Mouse (Mus musculus) stomach, embryonic 16.5 days (tissue): ENCODE measurements around the gene Mtch1. TPM values are rescaled to one million over a fixed set of nuclear protein-coding genes. Genes with fewer than 3 reads are reported as not detected.

Source experiments
- ATAC-seq: fragments of 200-750 bp; cut with Nextera tagmentation; 2 replicates; pipeline ENCODE4 v1.8.0; 2017; ENCODE audit warnings: moderate number of reproducible peaks, moderate TSS enrichment; ENCODE audit not compliant: insufficient read depth, low FRiP score
- H3K27ac ChIP-seq: fragments of 300-500 bp; sonication (generic); 2 replicates; pipeline ENCODE4 v1.5.1; 2014; ENCODE audit warnings: low read length
- H3K27me3 ChIP-seq: fragments of 300-500 bp; sonication (generic); 2 replicates; pipeline ENCODE4 v1.6.1; 2014; ENCODE audit warnings: low read length, control low read depth, mixed read lengths; ENCODE audit not compliant: control insufficient read depth, insufficient read depth
- H3K36me3 ChIP-seq: fragments of 300-500 bp; sonication (generic); 2 replicates; pipeline ENCODE4 v1.6.1; 2014; ENCODE audit warnings: low read length; ENCODE audit not compliant: control insufficient read depth, insufficient read depth
- H3K4me1 ChIP-seq: fragments of 300-500 bp; sonication (generic); 2 replicates; pipeline ENCODE4 v1.6.1; 2014; ENCODE audit warnings: low read length, control low read depth, mixed read lengths; ENCODE audit not compliant: control insufficient read depth, insufficient read depth
- H3K4me2 ChIP-seq: fragments of 300-500 bp; sonication (generic); 2 replicates; pipeline ENCODE4 v1.6.1; 2014; ENCODE audit warnings: low read depth, low read length, mixed read lengths
- H3K4me3 ChIP-seq: fragments of 300-500 bp; sonication (generic); replicated peaks from 2 replicates; pipeline ENCODE4 v1.5.1; 2014; ENCODE audit warnings: mild to moderate bottlenecking, low read length
- H3K9ac ChIP-seq: fragments of 300-500 bp; sonication (generic); 2 replicates; pipeline ENCODE4 v1.6.1; 2014; ENCODE audit warnings: low read length
- H3K9me3 ChIP-seq: fragments of 300-500 bp; sonication (generic); replicated peaks from 2 replicates; pipeline ENCODE4 v1.6.1; 2016; ENCODE audit warnings: low read length, control low read depth; ENCODE audit not compliant: control insufficient read depth
- WGBS: fragments of 180-500 bp; shearing (Covaris S2); extraction: QIAGEN DNeasy Blood & Tissue Kit; methylation state at CpG from one replicate; pipeline ENCODE4 v1.1.7; 2014; 5-methylcytosine and 5-hydroxymethylcytosine counted together
- polyA plus RNA-seq: library from polyadenylated mRNA; unstranded; fragments of >200 nt; fragmentation: Nextera tagmentation; extraction: Ambion mirVana; gene quantifications from 2 replicates; pipeline ENCODE4 v1.2.1, GENCODE M21; 2015

Gene Mtch1
- polyA plus RNA-seq, 1 experiment from 2014 or later, result 102 TPM

DNA sequence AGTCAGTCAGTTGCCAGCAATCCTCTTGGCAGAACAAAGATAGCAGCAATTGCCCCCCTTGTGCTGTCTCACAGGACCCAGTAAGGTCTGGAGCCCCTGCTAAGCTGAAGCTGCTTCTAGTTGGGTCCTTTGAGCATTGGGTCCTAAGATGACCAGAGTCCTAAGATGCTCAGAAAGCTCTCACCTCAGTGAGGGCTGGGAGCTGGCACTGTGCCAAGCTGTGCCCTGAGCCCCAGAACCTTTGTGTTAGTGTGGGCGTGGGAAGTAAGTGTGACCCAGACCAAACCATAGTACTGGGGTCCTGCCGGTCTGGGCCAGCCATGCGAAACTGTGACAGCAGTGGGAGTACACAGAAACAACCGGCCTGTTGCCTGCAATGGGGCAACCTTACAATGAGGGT, 48.5 kb downstream of the Mtch1 start:
- peaks cover 11% of the 10 kb centered on the region for H3K4me1 ChIP-seq
- H3K9me3 ChIP-seq, result no peaks in the 10 kb centered on the region
- no peak overlapping the region for H3K4me3 ChIP-seq
- no peak overlapping the region for H3K4me2 ChIP-seq
- peaks cover 12% of the 10 kb centered on the region for H3K36me3 ChIP-seq
- no peaks in the 10 kb centered on the region for H3K27me3 ChIP-seq
- 83% methylated on average over 4 of the region's 4 CpGs for WGBS
- H3K9ac ChIP-seq, result no peak overlapping the region
- no peak overlapping the region for H3K27ac ChIP-seq
- ATAC-seq, result no peak

- H3K4me2 ChIP-seq, result no peak overlapping the region
- H3K27me3 ChIP-seq, result no peaks in the 10 kb centered on the region
- no peaks in the 10 kb centered on the region for H3K4me1 ChIP-seq
- ATAC-seq, result no peak
- H3K27ac ChIP-seq, result no peak overlapping the region
- H3K4me3 ChIP-seq, result no peak overlapping the region
- WGBS, result 83% methylated on average over 6 of the region's 6 CpGs
- H3K9me3 ChIP-seq, result no peaks in the 10 kb centered on the region
- H3K36me3 ChIP-seq, result peaks cover 12% of the 10 kb centered on the region
- H3K9ac ChIP-seq, result no peak overlapping the region
Measured at GRCm38 (mm10) chr17:29297813-29298212, 49.9 kb downstream of the Mtch1 start.

DNA sequence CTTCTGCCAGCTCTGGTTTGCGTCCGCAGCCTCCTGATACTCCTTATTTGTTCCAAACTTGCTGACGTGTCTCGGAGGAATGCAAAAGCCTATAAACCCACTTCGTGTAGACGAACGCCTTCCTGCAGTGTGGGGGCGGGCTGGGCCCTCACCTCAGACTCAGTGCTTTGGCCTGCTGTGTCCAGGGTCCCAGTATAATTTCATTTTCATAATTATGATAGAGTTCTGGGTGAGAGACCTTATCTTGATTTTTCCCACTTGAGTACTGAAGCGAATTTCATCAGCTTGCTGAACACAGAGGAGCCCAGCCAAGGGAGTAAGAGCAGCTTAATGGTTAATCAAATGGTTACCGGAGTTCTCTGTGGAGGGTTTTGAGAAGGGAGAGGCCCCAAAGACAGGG, 50.4 kb downstream of the Mtch1 start:
- H3K27me3 ChIP-seq, result no peaks in the 10 kb centered on the region
- H3K4me2 ChIP-seq, result no peak overlapping the region
- H3K4me1 ChIP-seq, result no peaks in the 10 kb centered on the region
- 54% methylated on average over 10 of the region's 10 CpGs for WGBS
- H3K9me3 ChIP-seq, result no peaks in the 10 kb centered on the region
- H3K4me3 ChIP-seq, result no peak overlapping the region
- no peak overlapping the region for H3K9ac ChIP-seq
- H3K36me3 ChIP-seq, result peaks cover 12% of the 10 kb centered on the region
- no peak overlapping the region for H3K27ac ChIP-seq
- no peak for ATAC-seq

GRCm38 (mm10) chr17:29295835-29296234, 51.9 kb downstream of the Mtch1 start:
- no peak overlapping the region for H3K9ac ChIP-seq

GRCm38 (mm10) chr17:29293807-29294605, 53.7 kb downstream of the Mtch1 start:
- WGBS, result 74% methylated on average over 9 of the region's 9 CpGs
- H3K4me1 ChIP-seq, result no peaks in the 10 kb centered on the region
- no peak overlapping the region for H3K4me2 ChIP-seq
- no peaks in the 10 kb centered on the region for H3K27me3 ChIP-seq
- no peak overlapping the region for H3K9ac ChIP-seq
- H3K36me3 ChIP-seq, result peaks cover 3% of the 10 kb centered on the region; the same call in 1 of the 2 replicates
- H3K9me3 ChIP-seq, result no peaks in the 10 kb centered on the region
- H3K27ac ChIP-seq, result no peak overlapping the region
- no peak for ATAC-seq
- H3K4me3 ChIP-seq, result no peak overlapping the region

More at GRCm38 (mm10) chr17:29295835-29296234, 51.9 kb downstream of the Mtch1 start:
- peaks cover 12% of the 10 kb centered on the region for H3K36me3 ChIP-seq
- H3K4me3 ChIP-seq, result no peak overlapping the region
- no peaks in the 10 kb centered on the region for H3K9me3 ChIP-seq
- no peaks in the 10 kb centered on the region for H3K4me1 ChIP-seq
- ATAC-seq, result no peak
- no peak overlapping the region for H3K4me2 ChIP-seq
- WGBS, result 63% methylated on average over 5 of the region's 5 CpGs
- no peaks in the 10 kb centered on the region for H3K27me3 ChIP-seq
- no peak overlapping the region for H3K27ac ChIP-seq

- Histone ChIP-seq H3K9ac (no peak overlapping the region), H3K4me2 (no peak overlapping the region), H3K4me1 (no peaks in the 10 kb centered on the region), H3K4me3 (no peak overlapping the region), H3K27me3 (no peaks in the 10 kb centered on the region), H3K27ac (no peak overlapping the region), H3K36me3 (no peaks in the 10 kb centered on the region), H3K9me3 (no peaks in the 10 kb centered on the region)
- no peak for ATAC-seq
- 73% methylated on average over 3 of the region's 3 CpGs for WGBS
Measured at GRCm38 (mm10) chr17:29292996-29293395, 54.7 kb downstream of the Mtch1 start.

DNA sequence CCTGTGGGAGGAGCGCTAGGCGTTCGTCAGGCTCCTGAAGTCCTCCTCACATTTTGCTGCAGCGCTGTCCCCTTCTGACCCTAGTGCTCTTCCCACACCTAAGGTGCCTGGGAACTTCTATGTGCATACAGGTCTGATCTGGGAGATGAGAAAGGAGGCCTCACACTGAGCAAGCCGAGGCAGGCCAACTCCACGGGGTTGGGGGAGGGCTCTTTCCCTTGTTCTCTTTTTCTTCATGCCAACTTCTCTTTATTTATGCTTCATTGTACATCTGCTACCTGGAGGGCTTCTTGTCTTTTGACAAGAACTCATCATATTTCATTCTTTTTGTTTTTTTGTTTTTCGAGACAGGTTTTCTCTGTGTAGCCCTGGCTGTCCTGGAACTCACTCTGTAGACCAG, 55.9 kb downstream of the Mtch1 start:
- Histone ChIP-seq H3K27ac (no peak overlapping the region), H3K9ac (no peak overlapping the region), H3K36me3 (no peaks in the 10 kb centered on the region), H3K4me1 (no peaks in the 10 kb centered on the region), H3K27me3 (no peaks in the 10 kb centered on the region), H3K4me3 (no peak overlapping the region), H3K9me3 (no peaks in the 10 kb centered on the region), H3K4me2 (no peak overlapping the region)
- ATAC-seq, result no peak
- WGBS, result 88% methylated on average over 7 of the region's 7 CpGs

DNA sequence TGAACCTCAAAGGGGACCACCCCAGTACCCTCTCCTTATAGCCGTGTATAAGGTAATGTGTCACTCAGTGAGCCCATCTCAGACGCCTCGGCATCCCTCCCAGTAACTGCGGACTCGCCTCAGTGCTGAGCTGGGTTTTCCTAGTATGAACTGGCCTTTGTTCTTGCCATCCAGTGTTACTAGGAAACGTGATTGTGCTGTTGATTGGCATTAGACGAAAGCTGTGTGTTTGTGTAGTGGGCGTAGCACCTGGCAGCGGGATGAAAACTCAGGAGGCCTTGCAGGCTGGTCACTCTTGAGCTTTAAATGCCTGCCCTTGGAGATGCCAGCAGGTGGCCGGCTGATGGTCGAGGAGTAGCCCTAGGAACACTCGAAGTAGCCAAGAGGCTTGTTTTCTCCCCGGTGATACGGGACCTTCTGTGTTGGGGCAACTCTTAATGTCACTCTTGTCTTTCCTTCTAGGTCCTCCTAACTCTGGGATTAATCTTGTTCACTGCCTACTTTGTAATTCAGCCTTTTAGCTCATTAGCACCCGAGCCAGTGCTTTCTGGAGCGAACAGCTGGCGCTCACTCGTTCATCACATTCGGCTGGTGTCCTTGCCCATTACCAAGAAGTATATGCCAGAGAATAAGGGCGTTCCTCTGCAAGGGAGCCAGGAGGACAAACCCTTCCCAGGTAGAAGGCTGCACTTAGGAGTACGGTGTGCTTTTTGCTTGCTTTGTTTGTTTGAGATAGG, 65.3 kb downstream of the Mtch1 start:
- no peaks in the 10 kb centered on the region for H3K27me3 ChIP-seq
- peak; percentile 80 for ATAC-seq

More for the DNA sequence above, 65.3 kb downstream of the Mtch1 start:
- no peak overlapping the region for H3K4me2 ChIP-seq
- no peak overlapping the region for H3K4me3 ChIP-seq
- H3K4me1 ChIP-seq, result 0 out of 2 replicates have a peak, but pooled peaks cover 3% of the 10 kb centered on the region
- H3K9ac ChIP-seq, result no peak overlapping the region
- H3K36me3 ChIP-seq, result no peaks in the 10 kb centered on the region
- no peaks in the 10 kb centered on the region for H3K9me3 ChIP-seq
- WGBS, result 67% methylated on average over 21 of the region's 21 CpGs
- peak overlapping the region; percentile 15; the same call in 1 of the 2 replicates for H3K27ac ChIP-seq
